Mouse (Mus musculus) heart, postnatal 36 days (tissue): ENCODE measurements at regions not wholly inside any gene's neighbourhood (a gene's known extent, or its start where the extent isn't known, plus 50 kb on each side); places are given as distances from the start of the nearest gene placed in this dataset.
A peak's percentile ranks its signal among the peaks of the same experiment; 100 is the strongest.

Experiments
- DNase-seq, 2 experiments: peaks; one replicate each; pipeline ENCODE4 v3.0.0; 2021 to 2022
- intact Hi-C: fragments of 180-260 bp; cut with DNase I; formaldehyde crosslinking; loops from one replicate; pipeline ENCODE4 v1.15.1; 2025

DNA sequence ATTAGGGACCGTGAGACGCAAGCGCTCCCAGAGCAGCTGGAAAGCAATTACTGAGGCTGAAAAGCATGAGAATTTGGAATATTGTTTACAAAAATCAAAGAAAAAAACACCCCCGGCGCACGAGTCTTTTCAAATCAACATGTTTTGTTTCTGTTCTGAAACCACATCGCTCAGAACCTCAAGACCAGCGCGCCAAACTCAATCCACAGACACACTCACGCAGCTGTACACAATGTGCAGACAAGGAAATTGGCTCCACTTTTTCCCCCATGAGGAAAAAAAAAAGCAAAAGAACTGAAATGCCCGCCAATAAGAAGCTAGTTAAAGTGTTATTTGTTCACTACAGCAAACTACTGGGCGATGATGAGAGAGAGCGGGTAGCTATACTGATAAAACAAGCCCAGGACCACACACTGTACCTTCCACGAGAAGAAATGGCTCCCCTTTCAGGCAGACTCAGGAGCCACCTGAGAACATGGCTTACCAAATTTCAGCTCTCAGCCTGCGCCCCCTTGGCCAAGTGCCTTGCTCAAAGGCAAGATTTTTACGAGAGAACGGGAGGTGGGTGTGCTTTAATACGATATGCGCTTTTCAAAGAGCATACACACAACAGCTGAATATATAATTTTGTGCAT is 222.5 kb upstream of the Akirin2 start:
- intact Hi-C loops = no loop called here
- peak in 1 of 2 experiments; percentile 17 for DNase-seq

DNA sequence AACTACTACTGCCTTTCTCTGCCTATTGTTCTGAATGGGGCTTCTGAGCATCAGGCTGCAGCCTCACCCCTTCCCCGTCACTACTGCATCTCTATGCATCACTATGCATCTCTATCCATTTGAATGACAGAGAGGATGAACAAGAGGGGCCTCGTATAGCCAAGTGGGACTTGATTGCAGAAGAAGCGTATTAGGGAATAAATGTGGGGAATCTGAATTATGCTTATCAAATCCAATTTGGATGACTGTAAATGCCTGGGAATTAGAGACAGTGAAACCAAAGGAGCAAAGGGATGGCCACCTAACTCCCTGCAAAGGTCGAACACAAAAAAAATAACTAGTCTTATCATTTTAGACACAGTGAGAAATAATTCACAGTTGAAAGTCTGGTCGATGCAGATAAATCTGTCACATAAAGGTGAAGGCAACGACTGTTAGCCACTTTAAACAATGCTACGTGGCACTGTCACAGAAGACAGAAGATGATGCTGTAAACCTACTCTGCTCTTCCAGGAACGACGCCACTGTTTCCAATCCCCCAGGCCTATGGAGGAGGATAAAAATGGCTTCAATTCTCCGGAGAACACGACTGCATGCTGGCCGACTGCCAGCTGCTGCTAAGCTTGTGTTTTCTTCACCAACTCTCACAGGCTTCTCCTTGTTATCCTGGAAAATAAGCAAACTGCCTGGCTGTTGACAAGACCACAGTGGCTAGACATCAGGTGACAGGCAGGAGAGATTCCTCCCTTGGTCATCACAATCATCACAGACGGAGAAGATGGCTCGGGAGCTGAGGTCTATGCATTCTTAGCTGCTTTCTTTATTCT is 213.6 kb upstream of the Akirin2 start:
- intact Hi-C loops = no loop called here
- no peak for DNase-seq

DNA sequence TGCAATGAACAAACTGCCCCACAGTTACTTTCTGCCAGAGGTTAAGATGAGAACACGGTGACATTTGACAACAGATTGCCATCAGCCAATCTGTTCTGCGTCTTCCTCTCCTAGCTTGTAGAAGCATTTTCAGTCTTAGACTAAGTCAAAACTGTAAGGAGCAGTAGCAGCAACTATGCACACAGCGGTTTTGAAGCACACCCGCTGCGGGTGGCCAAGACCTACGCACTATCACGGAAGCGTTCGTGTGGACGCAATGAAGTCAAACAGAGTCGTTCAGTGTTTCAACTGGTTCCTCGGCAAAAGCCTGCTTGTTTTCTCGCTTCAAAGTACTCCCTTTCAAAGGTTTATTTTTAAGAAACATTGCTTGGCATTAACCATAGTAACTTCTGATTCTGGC is 212.9 kb upstream of the Akirin2 start:
- no peak for DNase-seq
- intact Hi-C loops = no loop called here

DNA sequence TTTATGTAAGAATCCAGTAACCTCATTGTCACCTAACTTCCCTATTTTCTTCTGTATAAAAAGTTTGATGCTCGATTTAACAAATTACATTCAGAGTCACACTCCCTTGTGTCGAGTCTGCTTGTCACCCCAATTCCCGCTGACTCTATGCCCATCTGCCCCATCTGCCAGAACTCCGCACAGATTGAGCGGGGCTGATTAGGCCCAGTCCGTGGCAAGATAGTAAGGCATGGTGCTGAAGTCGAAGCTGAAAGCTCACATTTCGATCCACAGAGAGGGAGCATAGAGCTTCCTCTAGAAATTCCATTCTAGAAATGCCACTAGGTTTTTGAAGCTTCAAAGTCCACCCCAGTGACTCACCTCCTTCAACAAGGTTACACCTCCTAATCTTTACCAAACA is 210.7 kb upstream of the Akirin2 start:
- DNase-seq = no peak
- intact Hi-C loops = no loop called here

DNA sequence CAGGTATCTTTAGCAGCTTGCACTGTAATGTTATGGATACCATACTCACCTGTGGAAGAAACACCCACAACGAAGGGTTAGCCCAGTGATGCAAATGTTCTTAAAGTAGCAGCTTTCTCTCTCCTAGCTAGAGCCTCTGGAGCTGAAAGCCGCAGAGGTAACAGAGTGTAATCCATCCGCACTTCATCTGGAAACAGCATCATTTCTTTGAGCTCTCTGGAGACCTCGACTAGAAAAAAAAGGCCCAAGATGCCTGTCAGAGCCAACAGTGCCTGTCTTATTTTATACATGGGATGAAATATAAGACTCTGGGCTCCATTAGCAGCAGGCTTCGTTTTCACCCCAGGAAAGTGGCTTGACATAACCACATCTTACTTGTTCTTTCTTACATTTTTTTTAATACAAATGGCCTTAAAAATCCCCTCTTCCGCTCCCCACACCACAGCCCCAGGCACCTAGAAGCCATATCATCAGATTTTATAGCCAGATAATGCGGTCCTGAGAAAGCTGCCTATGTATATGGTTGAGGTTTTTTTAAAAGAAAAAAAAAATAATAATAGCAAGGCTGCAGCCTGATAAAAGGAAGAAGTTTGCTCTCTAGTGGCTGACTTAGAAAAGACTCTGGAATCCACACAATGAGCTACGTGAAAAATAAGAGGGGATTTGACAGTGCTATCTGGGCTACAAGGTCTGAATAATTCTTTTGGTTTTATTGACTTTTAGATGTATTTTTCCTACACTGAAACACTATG is 179.3 kb upstream of the Akirin2 start:
- intact Hi-C loops = loop anchor here (10.0 kb wide), 1 partner anchor 977 kb away; no protein-coding TSS in a partner anchor
- no peak for DNase-seq

DNA sequence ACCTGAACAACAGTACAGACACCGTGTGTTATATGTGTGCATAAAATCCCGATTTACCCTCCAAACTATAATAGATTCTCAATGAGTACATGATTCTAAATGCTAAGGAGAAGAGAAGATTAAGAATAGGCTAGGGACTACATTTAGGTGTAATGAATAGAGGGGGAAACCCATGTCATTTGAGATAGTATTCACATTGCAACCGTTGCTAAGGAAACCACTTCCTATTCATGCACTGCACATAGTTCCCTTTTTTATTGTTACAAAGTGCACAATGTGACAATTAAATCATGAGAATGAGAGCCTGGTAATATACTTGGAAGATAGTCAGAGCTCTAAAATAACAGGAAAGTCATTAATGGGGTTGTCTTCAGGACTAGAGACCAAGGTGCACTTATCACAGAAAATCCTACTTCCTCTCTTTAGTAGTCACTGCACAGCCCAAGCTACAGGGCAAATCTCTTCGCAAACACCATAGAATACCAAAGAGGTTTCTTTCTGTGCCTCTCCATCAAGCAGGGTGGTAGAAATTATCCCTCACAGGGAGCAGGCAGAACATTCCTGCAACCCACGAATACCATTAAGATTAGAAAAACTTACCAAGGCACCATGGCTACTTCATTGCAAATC is 164.3 kb upstream of the Akirin2 start:
- intact Hi-C loops = no loop called here
- DNase-seq = no peak

DNA sequence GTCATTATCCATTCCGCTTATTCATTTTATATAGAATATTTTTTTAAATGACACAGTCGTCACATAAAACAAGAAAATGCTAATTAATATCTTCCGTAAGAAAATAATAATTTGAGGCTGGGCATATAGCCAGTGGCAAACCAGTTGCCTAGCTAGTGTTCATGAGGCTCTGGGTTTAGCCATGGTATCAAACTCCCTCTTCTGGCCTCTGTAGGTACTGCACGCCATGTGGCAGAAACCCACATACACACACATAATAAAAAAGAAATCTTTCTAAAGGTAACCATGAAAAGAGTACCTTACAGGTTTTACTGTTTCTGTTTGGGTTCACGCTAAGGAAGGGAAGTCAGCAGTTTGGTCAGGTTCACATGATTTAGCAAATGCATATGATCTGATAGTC is 159.2 kb upstream of the Akirin2 start:
- intact Hi-C loops = no loop called here
- no peak for DNase-seq

DNA sequence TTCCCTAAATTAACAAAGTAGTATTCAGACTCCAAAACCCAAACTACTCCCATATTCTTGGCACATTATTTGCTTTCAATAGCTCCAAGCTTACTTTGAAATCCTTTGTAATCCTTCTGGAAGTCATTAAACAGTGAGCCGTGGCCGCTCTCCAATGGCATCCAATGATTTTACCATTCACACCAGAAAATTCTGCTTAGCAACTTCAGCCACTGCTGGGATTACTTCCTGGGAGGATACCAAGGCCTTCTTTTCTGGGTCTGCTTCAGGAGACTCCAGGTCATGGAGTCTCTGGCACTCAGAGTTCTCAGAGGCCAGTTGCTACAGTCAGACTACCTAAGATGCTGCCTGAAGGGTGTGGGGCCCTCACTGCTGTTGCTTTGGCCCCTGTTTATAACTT is 147.7 kb upstream of the Akirin2 start:
- DNase-seq = peak; percentile 10 to 20
- intact Hi-C loops = no loop called here

DNA sequence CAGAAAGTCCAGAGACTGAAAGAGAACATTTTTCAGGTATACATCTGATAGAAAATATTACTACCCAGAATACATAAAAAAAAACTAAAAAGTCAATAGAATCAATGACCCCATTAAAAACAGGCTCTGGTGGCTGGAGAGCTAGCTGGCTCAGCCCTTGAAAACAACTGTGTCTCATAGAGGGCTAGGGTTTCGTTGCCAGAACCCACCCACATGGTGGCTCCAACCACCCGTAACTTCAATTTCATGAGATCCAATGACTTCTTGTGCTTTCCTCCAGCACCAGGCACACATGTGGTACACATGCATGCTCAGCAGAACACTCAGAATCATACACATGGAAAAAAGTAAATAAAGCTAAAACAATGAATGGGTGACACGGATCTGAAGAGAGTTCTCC is 143.6 kb upstream of the Akirin2 start:
- intact Hi-C loops = no loop called here
- peak; percentile 8 to 11 for DNase-seq

DNA sequence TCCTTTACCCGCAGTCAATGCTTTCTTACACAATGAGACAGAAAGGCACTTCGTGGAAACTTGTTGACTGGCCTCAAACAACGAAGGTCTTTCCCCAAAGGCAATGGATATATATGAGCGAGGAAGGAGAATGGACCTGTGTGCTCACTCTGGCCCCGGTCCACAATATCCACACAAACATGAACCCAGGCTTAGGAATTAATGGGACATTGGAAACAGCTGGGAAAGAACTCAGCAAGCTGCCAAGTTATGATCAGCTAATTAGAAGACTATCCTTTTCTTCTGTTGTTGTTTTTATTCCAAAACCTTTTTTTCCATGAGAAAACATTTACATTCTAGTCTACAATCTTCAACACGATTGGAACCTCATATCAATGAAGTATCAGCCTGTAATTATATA is 129.8 kb upstream of the Akirin2 start:
- intact Hi-C loops = no loop called here
- DNase-seq = no peak

DNA sequence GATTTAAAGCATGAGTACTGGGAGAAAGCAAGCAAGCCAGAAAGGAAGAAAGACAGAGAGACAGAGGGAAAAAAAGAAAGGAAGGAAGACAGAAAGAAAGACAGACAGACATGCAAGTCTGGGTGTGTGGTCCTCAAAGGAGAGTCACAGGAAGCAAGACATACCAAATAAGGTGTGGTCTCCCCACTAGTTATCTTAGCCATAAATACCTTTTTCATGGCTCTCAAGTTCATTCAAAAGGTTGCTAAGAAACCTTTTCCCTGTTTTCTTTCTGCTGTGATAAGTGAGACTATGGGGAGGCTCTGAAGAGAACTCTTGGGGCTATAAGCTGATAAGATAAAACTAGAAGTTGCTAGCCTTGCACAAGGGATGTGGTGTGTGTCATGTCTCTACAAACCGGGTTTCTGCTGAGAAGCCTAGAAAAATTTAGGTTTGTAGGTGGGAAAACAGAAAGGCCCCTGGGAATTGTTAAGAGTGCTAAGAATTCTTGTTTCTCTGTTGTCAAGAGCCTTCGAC is 126.5 kb upstream of the Akirin2 start:
- no peak for DNase-seq
- intact Hi-C loops = no loop called here

DNA sequence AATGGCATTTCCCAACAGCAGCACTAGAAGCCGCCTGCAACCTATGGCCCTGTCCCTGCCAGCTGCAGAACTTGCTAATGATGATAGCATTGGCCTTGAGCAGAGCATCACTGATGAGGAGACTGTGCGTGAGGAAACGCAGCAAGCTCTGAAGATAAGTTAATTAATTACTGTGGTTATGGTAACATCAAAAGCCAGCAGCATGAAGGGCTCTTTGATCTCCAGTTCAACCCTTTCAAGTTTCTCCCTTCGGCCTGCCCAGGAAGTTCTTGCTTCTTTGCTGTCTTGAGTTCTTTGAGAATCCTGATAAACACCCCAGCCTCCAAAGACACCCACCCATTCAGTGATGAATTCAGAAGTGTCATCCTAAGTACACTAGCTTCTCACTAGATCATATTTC is 121.7 kb upstream of the Akirin2 start:
- no peak for DNase-seq
- intact Hi-C loops = no loop called here

DNA sequence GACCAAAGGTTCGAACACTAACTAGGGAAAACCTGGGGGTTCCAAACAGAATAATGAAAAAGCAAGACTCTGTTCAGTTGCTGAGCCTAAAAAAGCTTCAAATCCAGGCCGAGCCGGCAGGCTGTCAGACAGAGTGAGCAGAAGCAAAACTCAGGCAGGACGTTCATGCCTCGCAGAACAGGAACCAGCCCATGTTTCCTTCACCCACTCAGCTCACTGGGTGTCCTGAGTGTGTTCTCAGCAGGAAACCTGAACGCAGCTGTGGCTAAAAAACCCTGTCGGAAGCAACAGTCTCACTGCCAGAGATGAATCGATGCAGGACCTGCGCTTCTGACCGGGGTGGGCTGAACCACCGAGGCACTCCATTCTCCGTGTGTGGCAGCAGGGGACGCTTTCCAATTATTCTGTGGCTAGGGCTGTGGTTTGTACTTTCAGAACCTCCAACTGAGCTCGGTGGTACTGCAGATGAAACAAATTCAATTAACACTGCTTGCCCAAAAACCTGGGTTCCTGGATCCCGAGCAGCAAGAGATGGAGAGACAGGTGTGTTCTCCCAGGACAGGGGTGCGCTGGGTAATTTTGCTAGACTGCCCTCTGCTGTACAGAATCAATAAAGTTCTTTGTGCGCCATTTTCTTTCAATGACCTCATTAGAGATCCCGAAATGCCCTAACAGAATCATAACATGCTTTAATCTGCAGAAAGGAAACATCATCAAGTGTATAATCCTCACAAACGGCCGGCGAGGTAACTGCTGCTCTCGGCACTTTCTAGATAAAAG is 121.1 kb upstream of the Akirin2 start:
- intact Hi-C loops = no loop called here
- DNase-seq = peak in 1 of 2 experiments; percentile 2

DNA sequence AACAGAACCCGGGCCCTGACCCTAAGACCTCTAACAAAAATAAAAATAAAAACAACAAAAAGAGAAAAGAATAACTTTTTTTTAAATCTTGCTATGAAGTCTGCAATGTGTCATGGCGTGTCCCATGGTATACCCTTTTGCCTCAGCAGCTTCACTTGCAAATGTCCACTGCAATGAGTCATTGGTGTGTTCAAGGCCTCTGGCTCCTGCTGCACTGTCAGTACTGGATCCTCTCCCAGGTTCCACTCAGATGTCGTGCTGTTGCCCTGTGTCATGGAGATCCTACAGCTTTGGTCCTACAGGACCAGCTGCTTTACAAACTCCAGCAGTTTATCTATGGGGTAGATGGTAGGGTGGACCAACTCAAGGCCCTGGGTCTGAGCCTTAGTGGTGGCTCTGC is 113.4 kb upstream of the Akirin2 start:
- intact Hi-C loops = no loop called here
- no peak for DNase-seq

DNA sequence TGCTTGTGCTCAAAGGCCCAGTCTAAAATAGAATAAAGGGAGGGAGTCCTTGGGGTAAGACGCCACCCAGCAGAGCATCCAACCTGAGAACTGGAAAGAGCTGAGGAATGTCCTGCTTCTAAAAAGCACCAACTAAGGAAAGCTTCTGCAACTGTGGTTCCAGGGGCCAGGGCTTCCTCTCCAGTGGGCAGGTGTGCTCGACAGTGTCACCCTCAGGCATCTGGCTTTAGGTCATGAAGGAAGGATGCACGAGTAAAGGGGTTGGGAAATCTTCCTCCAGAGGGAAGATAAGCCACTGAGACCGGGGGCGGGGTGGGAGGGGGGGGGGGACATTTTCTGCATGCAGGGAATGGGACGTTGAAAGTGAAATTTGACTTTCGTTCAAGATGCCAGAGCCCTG is 101.2 kb upstream of the Akirin2 start:
- DNase-seq = no peak
- intact Hi-C loops = no loop called here

DNA sequence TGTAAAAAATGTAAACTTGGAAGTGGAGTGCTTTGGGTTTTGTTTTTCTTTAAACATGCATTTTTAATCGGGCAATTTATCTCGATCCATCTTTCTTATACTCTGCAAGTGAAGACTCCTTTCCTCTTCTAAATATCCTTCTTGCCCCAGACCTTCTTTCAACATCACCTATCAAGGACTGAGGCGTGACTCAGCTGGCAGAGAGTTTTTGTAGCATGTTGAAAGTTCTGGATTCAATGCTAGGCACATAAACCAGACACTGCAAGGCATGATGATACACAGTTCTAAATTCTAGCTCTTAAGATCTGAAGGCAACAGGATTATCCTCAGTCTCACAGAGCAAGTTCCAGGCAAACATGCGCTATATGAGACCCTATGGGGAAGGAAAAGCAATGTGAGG is 88.1 kb upstream of the Akirin2 start:
- intact Hi-C loops = no loop called here
- DNase-seq = no peak

DNA sequence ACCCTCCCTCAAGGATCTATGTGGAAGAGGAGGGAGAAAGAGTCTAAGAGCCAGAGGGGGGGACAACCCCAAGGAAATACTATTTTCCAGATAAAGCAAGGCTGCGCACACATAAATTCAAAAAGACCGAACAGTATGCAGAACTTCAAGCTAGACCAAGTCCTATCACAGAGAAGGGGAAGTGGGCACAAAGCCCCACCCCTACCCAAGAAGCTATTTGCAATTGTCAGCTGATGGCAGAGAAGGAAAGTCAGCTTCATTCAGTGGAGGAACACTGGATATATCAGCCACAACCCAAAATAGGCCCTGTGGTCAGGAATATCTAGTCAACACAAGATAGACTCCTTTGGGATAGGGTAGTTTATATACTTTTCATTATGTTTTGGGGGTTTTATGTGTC is 84.9 kb upstream of the Akirin2 start:
- DNase-seq = peak in 1 of 2 experiments; percentile 3
- intact Hi-C loops = no loop called here

DNA sequence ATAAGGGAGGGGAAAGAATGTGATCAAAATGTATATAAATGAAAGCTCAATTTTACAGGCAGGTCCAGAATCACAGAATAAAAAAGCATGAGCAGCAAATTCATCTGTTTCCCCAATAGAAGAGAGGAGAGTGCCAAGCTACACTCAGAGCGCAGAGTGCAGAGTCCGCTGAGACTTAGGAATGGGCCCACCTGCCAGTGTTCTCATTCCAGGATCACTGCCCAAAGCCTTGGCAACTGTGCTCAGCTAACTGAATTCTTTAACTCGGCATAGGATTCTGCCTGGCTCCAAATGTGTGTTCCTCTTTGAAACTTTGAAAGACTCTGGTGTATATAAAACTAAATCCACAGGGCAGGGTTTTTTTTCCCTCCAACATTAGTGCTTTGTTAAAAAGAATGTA is 84.4 kb upstream of the Akirin2 start:
- no peak for DNase-seq

DNA sequence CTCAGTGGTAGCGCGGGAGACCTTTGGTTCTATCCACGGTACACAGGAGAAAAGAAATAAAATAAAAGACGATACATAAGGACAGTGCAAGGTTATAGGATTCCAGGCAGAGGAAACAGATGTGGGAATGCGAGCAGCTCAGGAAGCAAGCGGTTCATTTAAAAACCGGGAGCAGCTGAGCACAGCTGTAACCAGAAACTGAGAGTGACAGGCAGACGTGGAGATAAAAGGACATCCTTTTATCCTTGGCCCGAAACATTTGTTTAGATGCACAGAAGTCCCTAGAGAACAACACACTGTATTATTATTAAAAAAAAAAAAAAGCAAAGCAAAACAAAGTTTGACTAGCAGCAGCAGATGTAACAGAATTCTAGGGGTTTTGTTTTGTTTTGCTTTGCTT is 82.6 kb upstream of the Akirin2 start:
- intact Hi-C loops = no loop called here
- DNase-seq = no peak

More for the DNA sequence above, 84.4 kb upstream of the Akirin2 start:
- intact Hi-C loops = no loop called here

DNA sequence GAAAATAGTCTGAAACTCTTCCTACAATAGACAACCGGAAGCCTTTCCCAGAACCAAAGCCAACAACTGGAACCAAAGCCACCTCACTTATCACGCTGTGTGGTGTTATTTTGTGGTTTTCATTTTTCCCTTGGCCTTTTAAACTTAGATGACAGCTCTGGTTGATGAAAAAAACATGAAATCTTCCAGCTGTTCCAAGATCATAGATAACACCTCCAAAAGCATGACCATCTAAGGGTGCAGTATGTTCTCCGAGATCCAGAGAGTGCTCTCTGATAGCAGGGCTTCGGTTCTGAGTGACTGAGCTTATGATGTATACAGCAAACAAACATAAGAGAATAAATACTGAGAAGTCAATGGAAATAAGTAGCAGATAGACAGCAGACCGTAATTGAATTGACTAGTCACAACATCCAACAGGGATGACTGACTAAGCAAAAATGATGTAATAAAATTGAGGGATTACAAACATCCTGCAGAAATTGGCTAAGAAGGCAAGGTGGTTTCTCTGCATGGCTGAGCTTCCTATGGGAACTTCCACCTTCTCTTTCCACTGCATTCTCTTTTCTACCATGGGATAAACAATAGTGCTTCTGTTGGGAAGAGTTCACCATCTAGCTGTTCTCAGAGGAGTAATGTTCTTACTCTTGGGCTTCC is 74.8 kb upstream of the Akirin2 start:
- no peak for DNase-seq
- intact Hi-C loops = no loop called here
